ENCODE assay signal across 9 mouse cellular contexts in genomic region chr11:118401195-118401594, GRCm38 (mm10). TPM values are rescaled to one million over a fixed set of nuclear protein-coding genes. Genes with fewer than 3 reads are reported as not detected.
A peak's percentile ranks its signal among the peaks of the same experiment; 100 is the strongest.
DNase-seq lines count a peak whose midpoint lies in the region; ATAC-seq and TF ChIP-seq lines count a peak whose summit lies in the region.
"Had no signal": no experiment of that assay in that cellular context is flagged by ENCODE, and none has a peak within 500 bp of the region (broad histone marks: within the 10 kb centered on the region; RNA-seq: fewer than 3 reads in every experiment).

No protein-coding gene starts in this region.

- no peak for TF ChIP-seq CTCF in gastrocnemius, adult 2 months (IDR thresholded peaks at IDR 0.05)
- no peak for TF ChIP-seq CTCF in small intestine, adult 2 months (IDR thresholded peaks at IDR 0.05; ENCODE audit: extremely low read depth, insufficient read length, insufficient replicate concordance, low read depth, low read length)
- TF ChIP-seq CTCF in forebrain, postnatal 0 days (IDR thresholded peaks at IDR 0.05; ENCODE audit: low read depth), result no peak

- 70% methylated on average over 4 of the region's 4 CpGs for WGBS in intestine, embryonic 14.5 days
- WGBS in small intestine, adult 2 months, result 21% methylated on average over 4 of the region's 4 CpGs
- WGBS in forebrain, postnatal 0 days, result 85% methylated on average over 4 of the region's 4 CpGs

- TF ChIP-seq POLR2A in small intestine, adult 2 months (IDR thresholded peaks at IDR 0.05; ENCODE audit: low read depth, low read length), result no peak

- H3K4me1 ChIP-seq in intestine, embryonic 14.5 days (replicated peaks; ENCODE audit: control insufficient read depth, insufficient read depth, low read length), result peaks cover 29% of the 10 kb centered on the region
- peaks cover 17% of the 10 kb centered on the region; the same call in 1 of the 2 replicates for H3K4me1 ChIP-seq in small intestine, adult 2 months (ENCODE audit: control insufficient read depth, insufficient read depth, insufficient read length, low read length)
- H3K4me1 ChIP-seq in forebrain, postnatal 0 days (ENCODE audit: insufficient read depth), result no peaks in the 10 kb centered on the region

- DNase-seq in gastrocnemius, adult 2 months, result no peak
- DNase-seq in gastrocnemius, postnatal 10 days, result no peak
- DNase-seq in right cerebral cortex, postnatal 10 days (ENCODE audit: low spot score in 2 of 2), result peak; percentile 19 to 25
- no peak for DNase-seq in right cerebral cortex, postnatal 25 days
- no peak for DNase-seq in intestine, embryonic 14.5 days (ENCODE audit: low spot score)
- DNase-seq in adrenal gland, adult (ENCODE audit: inconsistent age in 2 of 2, low spot score in 1 of 2), result no peak
- no peak for DNase-seq in forebrain, postnatal 0 days

- intact Hi-C loops in gastrocnemius, adult 2 months (cut with DNase I), result no loop called here

- peak overlapping the region; percentile 27 for H3K9ac ChIP-seq in intestine, embryonic 14.5 days (ENCODE audit: low read length)
- no peak overlapping the region for H3K9ac ChIP-seq in forebrain, postnatal 0 days
- H3K9ac ChIP-seq: neural tube, embryonic 12.5 days had no signal

- peaks cover 8% of the 10 kb centered on the region for H3K36me3 ChIP-seq in intestine, embryonic 14.5 days (ENCODE audit: control insufficient read depth, insufficient read depth, low read length)
- H3K36me3 ChIP-seq in small intestine, adult 2 months (ENCODE audit: control insufficient read depth, insufficient read depth, low read length), result peaks cover 42% of the 10 kb centered on the region
- H3K36me3 ChIP-seq in forebrain, postnatal 0 days (ENCODE audit: insufficient read depth), result peaks cover 10% of the 10 kb centered on the region

- no peaks in the 10 kb centered on the region for H3K27me3 ChIP-seq in intestine, embryonic 14.5 days (replicated peaks; ENCODE audit: control insufficient read depth, insufficient read depth, low read length)
- H3K27me3 ChIP-seq in small intestine, adult 2 months (ENCODE audit: control insufficient read depth, insufficient read depth, low read length), result no peaks in the 10 kb centered on the region
- no peaks in the 10 kb centered on the region for H3K27me3 ChIP-seq in forebrain, postnatal 0 days (ENCODE audit: insufficient read depth, low read length)
- H3K27me3 ChIP-seq: neural tube, embryonic 12.5 days had no signal

- H3K4me3 ChIP-seq in gastrocnemius, adult 2 months, result peak overlapping the region; percentile 73
- peak overlapping the region; percentile 22 for H3K4me3 ChIP-seq in intestine, embryonic 14.5 days (ENCODE audit: low read depth, low read length)
- peak overlapping the region; percentile 66 for H3K4me3 ChIP-seq in small intestine, adult 2 months (ENCODE audit: low read depth, low read length)
- no peak overlapping the region for H3K4me3 ChIP-seq in forebrain, postnatal 0 days (ENCODE audit: low read depth, low read length)
- H3K4me3 ChIP-seq: neural tube, embryonic 12.5 days had no signal

- no peak; the same call in 1 of the 2 replicates for ATAC-seq in intestine, embryonic 14.5 days (replicated peaks; ENCODE audit: low FRiP score, low TSS enrichment, low read depth)
- no peak for ATAC-seq in forebrain, postnatal 0 days

- peak overlapping the region; percentile 91 for H3K27ac ChIP-seq in gastrocnemius, adult 2 months
- peak overlapping the region; percentile 77 for H3K27ac ChIP-seq in intestine, embryonic 14.5 days (ENCODE audit: low read depth)
- H3K27ac ChIP-seq in small intestine, adult 2 months (ENCODE audit: insufficient read depth, low read depth, low read length), result peak overlapping the region; percentile 95
- no peak overlapping the region; the same call in 1 of the 2 replicates for H3K27ac ChIP-seq in forebrain, postnatal 0 days (ENCODE audit: low read depth, low read length)
- H3K27ac ChIP-seq: neural tube, embryonic 12.5 days had no signal

- H3K9me3 ChIP-seq in intestine, embryonic 14.5 days (ENCODE audit: control insufficient read depth, low read length), result no peaks in the 10 kb centered on the region
- H3K9me3 ChIP-seq in forebrain, postnatal 0 days (ENCODE audit: low read length), result no peaks in the 10 kb centered on the region
- H3K9me3 ChIP-seq: neural tube, embryonic 12.5 days had no signal

- peak overlapping the region; percentile 46 for H3K4me2 ChIP-seq in intestine, embryonic 14.5 days (ENCODE audit: low read length)
- H3K4me2 ChIP-seq in forebrain, postnatal 0 days (ENCODE audit: low read depth), result no peak overlapping the region
- H3K4me2 ChIP-seq: neural tube, embryonic 12.5 days had no signal

RNA-seq across cellular contexts. Expression of gene Lgals3bp, which starts 0.7 kb away (rescaled TPM):
- 10 to 100 TPM; 12.0 to 17.0 TPM for total RNA-seq in gastrocnemius, adult 2 months (2021)
- total RNA-seq in gastrocnemius, postnatal 10 days (2021), result 10 to 100 TPM; 10.7 to 18.2 TPM
- 108 and 120 TPM in 2 replicates for polyA plus RNA-seq in intestine, embryonic 14.5 days (2014; fragmentation: Nextera tagmentation; extraction: Ambion mirVana)
- polyA plus RNA-seq in small intestine, adult 2 months (2012; rRNA removed), result 372 and 739 TPM in 2 replicates
- 15.5 and 15.6 TPM in 2 replicates for total RNA-seq in forebrain, postnatal 0 days (2014; rRNA removed)
- 13.7 and 16.4 TPM in 2 replicates for polyA plus RNA-seq in forebrain, postnatal 0 days (2015; fragmentation: Nextera tagmentation; extraction: Ambion mirVana)

RNA-seq across cellular contexts. Expression of gene Cant1, which starts 17.7 kb away (rescaled TPM):
- total RNA-seq in gastrocnemius, adult 2 months (2021), result 10 to 100 TPM; 10.7 to 11.6 TPM
- total RNA-seq in gastrocnemius, postnatal 10 days (2021), result 10 to 100 TPM; 13.1 to 14.9 TPM
- polyA plus RNA-seq in intestine, embryonic 14.5 days (2014; fragmentation: Nextera tagmentation; extraction: Ambion mirVana), result 30.1 and 32.9 TPM in 2 replicates
- 73.6 and 158 TPM in 2 replicates for polyA plus RNA-seq in small intestine, adult 2 months (2012; rRNA removed)
- total RNA-seq in forebrain, postnatal 0 days (2014; rRNA removed), result 38.6 and 52.4 TPM in 2 replicates
- 27.8 and 31.6 TPM in 2 replicates for polyA plus RNA-seq in forebrain, postnatal 0 days (2015; fragmentation: Nextera tagmentation; extraction: Ambion mirVana)

RNA-seq across cellular contexts. Expression of gene C1qtnf1, which starts 26.8 kb away (rescaled TPM):
- total RNA-seq in gastrocnemius, adult 2 months (2021), result 10 to 100 TPM in 1 of 2 experiments, 1 to 10 TPM in 1; 7.9 to 12.6 TPM
- total RNA-seq in gastrocnemius, postnatal 10 days (2021), result 10 to 100 TPM; 31.8 to 37.4 TPM
- polyA plus RNA-seq in intestine, embryonic 14.5 days (2014; fragmentation: Nextera tagmentation; extraction: Ambion mirVana), result 7.1 and 7.2 TPM in 2 replicates
- 3.3 and 4.3 TPM in 2 replicates for polyA plus RNA-seq in small intestine, adult 2 months (2012; rRNA removed)
- total RNA-seq in forebrain, postnatal 0 days (2014; rRNA removed), result 5.1 and 8.5 TPM in 2 replicates
- polyA plus RNA-seq in forebrain, postnatal 0 days (2015; fragmentation: Nextera tagmentation; extraction: Ambion mirVana), result 5.4 and 5.9 TPM in 2 replicates

RNA-seq across cellular contexts. Expression of gene Timp2, which starts 45.7 kb away (rescaled TPM):
- total RNA-seq in gastrocnemius, adult 2 months (2021), result 100 to 1,000 TPM in 1 of 2 experiments, 10 to 100 TPM in 1; 70.1 to 115 TPM
- 100 to 1,000 TPM; 151 to 185 TPM for total RNA-seq in gastrocnemius, postnatal 10 days (2021)
- polyA plus RNA-seq in intestine, embryonic 14.5 days (2014; fragmentation: Nextera tagmentation; extraction: Ambion mirVana), result 80.9 and 83.9 TPM in 2 replicates
- polyA plus RNA-seq in small intestine, adult 2 months (2012; rRNA removed), result 22.6 and 27.7 TPM in 2 replicates
- total RNA-seq in forebrain, postnatal 0 days (2014; rRNA removed), result 174 and 208 TPM in 2 replicates
- polyA plus RNA-seq in forebrain, postnatal 0 days (2015; fragmentation: Nextera tagmentation; extraction: Ambion mirVana), result 121 and 165 TPM in 2 replicates

RNA-seq across cellular contexts. Expression of gene Cep295nl, which starts 58.9 kb away (rescaled TPM):
- 1 to 10 TPM; 1.0 to 1.1 TPM for total RNA-seq in gastrocnemius, adult 2 months (2021)
- 1 to 10 TPM; 1.2 to 2.7 TPM for total RNA-seq in gastrocnemius, postnatal 10 days (2021)
- 0.61 and 0.69 TPM in 2 replicates for polyA plus RNA-seq in intestine, embryonic 14.5 days (2014; fragmentation: Nextera tagmentation; extraction: Ambion mirVana)
- polyA plus RNA-seq in small intestine, adult 2 months (2012; rRNA removed), result 0.04 TPM in 1 of 2 replicates, not detected in the other
- 0.33 and 1.5 TPM in 2 replicates for total RNA-seq in forebrain, postnatal 0 days (2014; rRNA removed)
- 0.14 and 0.21 TPM in 2 replicates for polyA plus RNA-seq in forebrain, postnatal 0 days (2015; fragmentation: Nextera tagmentation; extraction: Ambion mirVana)

Comparison
In these comparisons a context has a peak if more than half of its experiments do, and no peak if none do; other contexts are left out.
1. DNase-seq: peak in right cerebral cortex, postnatal 10 days (2 of 2); none in gastrocnemius, adult 2 months (single experiment), gastrocnemius, postnatal 10 days (single experiment), right cerebral cortex, postnatal 25 days (single experiment), intestine, embryonic 14.5 days (single experiment), adrenal gland, adult (0 of 2) and forebrain, postnatal 0 days (single experiment).